Mouse (Mus musculus): ENCODE data around the gene Ppie. TPM values are rescaled to one million over a fixed set of nuclear protein-coding genes. Genes with fewer than 3 reads are reported as not detected.
"Not testable (repeated sequence)": the region's sequence is repeated elsewhere in the genome, so short reads cannot be mapped to it uniquely, and the experiment has no call there.

Ppie gene
- polyA plus RNA-seq, 1 experiment from 2014 or later: 107 TPM

DNA sequence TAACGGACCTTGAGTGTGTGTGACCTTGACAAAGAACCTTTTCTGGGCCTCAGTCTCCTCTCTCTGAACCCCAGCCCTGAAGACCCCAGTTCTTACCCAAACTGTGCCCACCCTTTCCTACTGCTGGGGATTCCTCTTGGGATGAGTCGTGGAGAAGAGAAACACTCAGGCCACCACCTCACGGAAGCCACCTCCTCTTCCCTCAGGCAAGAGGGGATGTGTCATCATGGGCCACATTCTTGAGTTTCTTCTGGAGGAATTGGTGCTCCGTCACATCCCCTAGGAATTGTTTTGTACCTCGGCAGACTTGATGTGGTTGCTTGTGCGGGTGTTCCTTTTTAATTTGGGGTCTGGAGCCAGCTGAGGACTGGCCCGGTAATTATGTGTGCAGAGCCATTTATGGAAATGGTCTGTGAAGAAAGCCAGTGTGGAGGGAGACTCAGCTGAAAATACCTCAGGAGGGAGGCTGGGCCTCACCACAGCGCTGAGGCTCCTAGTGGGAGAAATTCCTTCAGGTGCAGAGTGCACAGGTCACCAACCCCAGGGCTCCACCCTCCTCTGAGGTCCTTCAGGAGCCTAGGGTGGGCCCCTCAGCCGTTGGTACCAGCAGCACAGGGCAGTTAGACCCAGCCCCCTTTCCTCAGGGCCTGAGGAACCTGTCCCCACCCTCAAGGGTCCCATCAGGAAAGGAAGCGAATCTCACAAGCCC, 28.3 kb downstream of the Ppie start:
- ATAC-seq (ENCODE audit: borderline replicate concordance, extremely low read depth, low FRiP score, low TSS enrichment); H3K4me2 ChIP-seq; H3K9me3 ChIP-seq; H3K4me1 ChIP-seq; H3K9ac ChIP-seq; H3K36me3 ChIP-seq; H3K27ac ChIP-seq; H3K4me3 ChIP-seq: not testable (repeated sequence)
- 72% methylated on average over 10 of the region's 10 CpGs for whole genome bisulfite sequencing
- H3K27me3 ChIP-seq: peaks cover 22% of the 10 kb centered on the region

DNA sequence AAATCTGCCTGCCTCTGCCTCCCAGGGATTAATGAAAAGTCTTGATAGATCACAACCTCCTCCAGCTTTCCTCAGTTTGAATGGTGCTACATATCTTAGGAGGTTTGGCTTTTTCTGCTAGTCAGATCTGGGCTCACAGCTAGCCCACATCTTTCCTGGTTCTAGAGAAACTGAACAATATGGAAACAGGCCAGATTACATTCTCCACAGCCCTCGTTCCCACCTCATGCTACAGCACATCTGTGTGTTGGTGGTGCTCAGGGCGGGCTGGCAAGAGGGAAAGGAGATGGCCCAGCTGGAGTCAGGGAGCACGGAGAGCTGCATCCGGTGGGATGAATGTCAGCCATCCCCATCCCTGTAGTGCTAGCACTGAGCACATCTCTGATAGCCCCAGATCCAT, 29.0 kb downstream of the Ppie start:
- Histone ChIP-seq H3K27me3 (peaks cover 23% of the 10 kb centered on the region), H3K9ac (no peak overlapping the region), H3K9me3 (no peaks in the 10 kb centered on the region), H3K36me3 (no peaks in the 10 kb centered on the region), H3K4me1 (no peaks in the 10 kb centered on the region), H3K4me3 (no peak overlapping the region), H3K27ac (no peak overlapping the region), H3K4me2 (no peak overlapping the region)
- WGBS: 74% methylated on average over 4 of the region's 4 CpGs
- ATAC-seq (ENCODE audit: borderline replicate concordance, extremely low read depth, low FRiP score, low TSS enrichment): no peak

DNA sequence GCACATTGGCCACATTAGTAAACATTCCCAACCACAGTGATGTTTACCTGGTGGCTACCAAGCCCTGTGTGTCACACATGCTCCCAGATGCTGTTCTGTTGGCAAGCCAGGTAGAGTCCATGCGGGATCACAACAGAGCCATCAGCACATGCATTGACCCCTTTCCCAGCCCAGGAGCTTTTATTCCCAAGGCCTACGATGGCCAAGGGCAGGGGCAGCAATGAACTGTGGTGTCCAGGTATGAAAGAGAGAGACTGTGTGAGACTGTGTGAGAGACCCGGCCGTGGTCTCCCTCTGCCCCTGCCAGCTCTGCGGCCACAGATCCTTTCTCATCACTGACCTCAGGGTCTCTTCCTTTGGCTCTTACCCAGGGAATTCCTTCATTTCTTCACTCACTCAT, 31.7 kb downstream of the Ppie start:
- H3K4me1 ChIP-seq: peaks cover 10% of the 10 kb centered on the region
- peaks cover 48% of the 10 kb centered on the region for H3K27me3 ChIP-seq
- WGBS: 88% methylated on average over 5 of the region's 5 CpGs

DNA sequence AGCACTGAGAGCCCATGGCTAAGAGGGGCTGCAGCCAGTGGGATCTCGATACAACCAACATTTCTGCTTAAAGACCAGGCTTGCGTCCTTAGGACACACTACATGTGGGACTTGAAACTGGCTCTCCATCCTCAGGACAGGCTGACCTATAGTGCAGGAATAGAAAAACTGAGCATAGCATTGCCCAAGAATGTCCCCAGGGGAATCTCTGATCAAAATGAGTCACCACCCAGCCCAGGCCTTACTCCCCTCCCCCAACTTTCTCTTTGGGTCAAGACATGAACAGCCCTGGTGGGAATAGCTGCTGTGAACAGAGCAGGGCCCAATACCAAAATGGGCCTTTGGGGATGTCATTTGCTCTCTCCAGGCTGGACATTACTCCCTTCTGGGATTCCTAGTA, 32.9 kb downstream of the Ppie start:
- Histone ChIP-seq H3K27me3 (peaks cover 51% of the 10 kb centered on the region), H3K9me3 (no peaks in the 10 kb centered on the region), H3K36me3 (no peaks in the 10 kb centered on the region), H3K4me2 (no peak overlapping the region), H3K9ac (no peak overlapping the region), H3K4me1 (peaks cover 10% of the 10 kb centered on the region), H3K27ac (no peak overlapping the region), H3K4me3 (no peak overlapping the region)
- no peak for ATAC-seq (ENCODE audit: borderline replicate concordance, extremely low read depth, low FRiP score, low TSS enrichment)
- WGBS: 89% methylated on average over 2 of the region's 2 CpGs

More for the DNA sequence above, 31.7 kb downstream of the Ppie start:
- H3K4me3 ChIP-seq: no peak overlapping the region
- H3K9me3 ChIP-seq: no peaks in the 10 kb centered on the region
- no peak overlapping the region for H3K4me2 ChIP-seq
- no peak overlapping the region for H3K9ac ChIP-seq
- no peak overlapping the region for H3K27ac ChIP-seq
- no peak for ATAC-seq (ENCODE audit: borderline replicate concordance, extremely low read depth, low FRiP score, low TSS enrichment)
- no peaks in the 10 kb centered on the region for H3K36me3 ChIP-seq

DNA sequence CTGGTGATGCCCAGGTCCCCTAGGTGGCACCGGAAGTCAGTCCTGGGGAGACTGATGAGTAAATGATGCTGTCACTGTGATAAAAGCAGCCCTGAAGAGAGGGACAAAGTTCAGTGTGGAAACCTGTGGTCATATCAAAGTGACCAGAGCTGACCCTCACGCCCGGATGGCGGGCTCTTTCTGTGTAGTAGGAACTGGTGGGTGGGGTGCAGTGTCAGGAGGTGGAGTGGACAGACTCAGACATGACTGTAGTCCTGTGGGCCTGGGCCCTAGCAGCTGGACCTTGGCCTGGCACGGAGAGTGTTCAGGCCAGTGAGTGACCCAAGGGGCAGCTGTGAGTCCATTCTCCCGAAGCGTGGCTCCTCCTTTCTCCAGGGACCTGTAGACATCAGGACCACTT, 33.8 kb downstream of the Ppie start:
- not testable (repeated sequence) for H3K9me3 ChIP-seq; H3K9ac ChIP-seq; H3K27ac ChIP-seq; ATAC-seq (ENCODE audit: borderline replicate concordance, extremely low read depth, low FRiP score, low TSS enrichment); H3K4me3 ChIP-seq; H3K4me1 ChIP-seq; H3K36me3 ChIP-seq; H3K4me2 ChIP-seq
- H3K27me3 ChIP-seq: peaks cover 51% of the 10 kb centered on the region
- 70% methylated on average over 7 of the region's 7 CpGs for WGBS

DNA sequence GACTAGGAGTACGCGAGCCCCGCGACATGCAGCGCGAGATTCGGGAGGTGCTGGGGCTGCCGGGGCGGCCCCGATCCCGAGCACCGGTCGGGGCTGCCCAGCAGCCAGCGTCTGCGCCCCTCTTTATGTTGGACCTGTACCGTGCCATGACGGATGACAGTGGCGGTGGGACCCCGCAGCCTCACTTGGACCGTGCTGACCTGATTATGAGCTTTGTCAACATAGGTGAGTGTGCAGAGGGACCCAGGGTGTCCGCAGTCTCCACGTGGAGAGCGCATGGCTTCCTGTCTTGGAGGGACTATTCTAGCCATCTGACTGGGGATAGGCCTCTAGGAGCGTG, 34.3 kb downstream of the Ppie start:
- 16% methylated on average over 24 of the region's 24 CpGs for WGBS
- peaks cover 51% of the 10 kb centered on the region for H3K27me3 ChIP-seq
- H3K27ac ChIP-seq: no peak overlapping the region
- peak; percentile 37; the same call in 1 of the 2 replicates for ATAC-seq (ENCODE audit: borderline replicate concordance, extremely low read depth, low FRiP score, low TSS enrichment)
- H3K9ac ChIP-seq: no peak overlapping the region
- peak overlapping the region; percentile 26 for H3K4me3 ChIP-seq
- H3K9me3 ChIP-seq: no peaks in the 10 kb centered on the region
- peaks cover 10% of the 10 kb centered on the region for H3K4me1 ChIP-seq
- peak overlapping the region; percentile 53 for H3K4me2 ChIP-seq
- no peaks in the 10 kb centered on the region for H3K36me3 ChIP-seq

DNA sequence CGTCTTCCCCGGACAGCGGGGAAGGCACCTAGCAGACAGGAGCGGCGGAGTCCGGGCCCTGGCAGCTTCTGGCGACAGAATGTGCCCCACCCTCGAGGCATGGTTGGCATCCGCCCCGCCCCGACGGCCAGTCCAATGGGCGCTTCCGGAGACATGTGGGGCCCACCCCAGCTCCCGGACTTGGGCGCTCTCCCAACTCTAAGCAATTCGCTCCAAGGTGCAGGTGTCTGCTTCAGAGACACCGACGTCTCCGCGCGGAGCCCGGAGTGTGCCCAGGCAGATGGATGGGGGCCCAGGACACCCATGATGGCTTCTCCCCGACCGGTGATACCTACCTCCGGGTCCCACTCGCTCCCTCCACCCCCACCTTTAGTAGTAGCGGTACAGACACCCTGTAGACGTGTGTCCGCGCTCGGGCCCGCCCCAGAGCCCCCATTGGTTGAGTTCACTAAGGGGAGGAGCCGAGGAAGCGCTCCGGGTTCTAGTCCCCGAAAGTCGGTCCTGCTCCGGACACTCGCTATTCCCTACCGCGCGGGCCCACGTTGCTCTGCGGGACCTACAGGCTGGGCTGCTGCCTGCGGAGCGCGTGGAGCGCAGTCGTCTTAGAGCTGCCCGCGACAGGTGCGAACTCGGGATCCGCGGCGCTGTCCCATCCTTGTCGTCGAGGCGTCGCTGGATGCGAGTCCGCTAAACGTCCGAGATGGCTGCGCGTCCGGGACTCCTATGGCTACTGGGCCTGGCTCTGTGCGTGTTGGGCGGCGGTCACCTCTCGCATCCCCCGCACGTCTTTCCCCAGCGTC, 34.9 kb downstream of the Ppie start, which contains the start of gene Bmp8b:
Bmp8b (plus strand) TSS at position 515 of the 800 bp plus-strand sequence.
- Histone ChIP-seq H3K4me3 (peak within 1 kb of the TSS; percentile 26), H3K9ac (no peak within 1 kb of the TSS)

DNA sequence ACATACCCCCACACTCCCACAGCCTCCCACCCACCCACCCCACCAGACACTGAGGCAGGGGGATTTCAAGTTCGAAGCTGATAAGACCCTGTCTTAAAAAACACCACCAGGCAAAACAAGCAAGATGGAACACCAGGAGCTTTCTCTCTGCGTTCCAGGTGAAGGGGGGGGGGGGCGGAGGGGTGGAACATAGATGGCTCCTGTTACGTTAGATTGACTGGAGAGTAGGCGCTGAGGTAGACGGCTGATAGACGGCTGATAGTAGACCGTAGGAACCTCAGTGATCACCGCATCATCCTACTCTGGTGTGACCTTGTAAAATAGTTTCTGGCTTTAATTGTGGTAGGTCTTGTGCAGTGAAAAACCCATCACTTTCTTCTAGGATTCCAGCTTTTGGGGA, 45.9 kb downstream of the Ppie start:
- Histone ChIP-seq H3K4me3 (no peak overlapping the region), H3K27ac (peak overlapping the region; percentile 73; the same call in 1 of the 2 replicates), H3K36me3 (no peaks in the 10 kb centered on the region), H3K4me2 (peak overlapping the region; percentile 41; the same call in 1 of the 2 replicates), H3K27me3 (no peaks in the 10 kb centered on the region), H3K9ac (no peak overlapping the region), H3K9me3 (no peaks in the 10 kb centered on the region), H3K4me1 (no peaks in the 10 kb centered on the region)
- peak; percentile 67; the same call in 1 of the 2 replicates for ATAC-seq (ENCODE audit: borderline replicate concordance, extremely low read depth, low FRiP score, low TSS enrichment)
- 30% methylated on average over 9 of the region's 9 CpGs for WGBS

More for the DNA sequence above, 34.9 kb downstream of the Ppie start, which contains the start of gene Bmp8b:
- WGBS: 4% methylated on average over 75 of the region's 75 CpGs
- peak; percentile 62 for ATAC-seq (ENCODE audit: borderline replicate concordance, extremely low read depth, low FRiP score, low TSS enrichment)
- H3K27me3 ChIP-seq: peaks cover 51% of the 10 kb centered on the region
- H3K4me1 ChIP-seq: peaks cover 10% of the 10 kb centered on the region
- H3K27ac ChIP-seq: no peak within 1 kb of the TSS
- H3K9me3 ChIP-seq: no peaks in the 10 kb centered on the region
- H3K4me2 ChIP-seq: peak within 1 kb of the TSS; percentile 53
- no peaks in the 10 kb centered on the region for H3K36me3 ChIP-seq

DNA sequence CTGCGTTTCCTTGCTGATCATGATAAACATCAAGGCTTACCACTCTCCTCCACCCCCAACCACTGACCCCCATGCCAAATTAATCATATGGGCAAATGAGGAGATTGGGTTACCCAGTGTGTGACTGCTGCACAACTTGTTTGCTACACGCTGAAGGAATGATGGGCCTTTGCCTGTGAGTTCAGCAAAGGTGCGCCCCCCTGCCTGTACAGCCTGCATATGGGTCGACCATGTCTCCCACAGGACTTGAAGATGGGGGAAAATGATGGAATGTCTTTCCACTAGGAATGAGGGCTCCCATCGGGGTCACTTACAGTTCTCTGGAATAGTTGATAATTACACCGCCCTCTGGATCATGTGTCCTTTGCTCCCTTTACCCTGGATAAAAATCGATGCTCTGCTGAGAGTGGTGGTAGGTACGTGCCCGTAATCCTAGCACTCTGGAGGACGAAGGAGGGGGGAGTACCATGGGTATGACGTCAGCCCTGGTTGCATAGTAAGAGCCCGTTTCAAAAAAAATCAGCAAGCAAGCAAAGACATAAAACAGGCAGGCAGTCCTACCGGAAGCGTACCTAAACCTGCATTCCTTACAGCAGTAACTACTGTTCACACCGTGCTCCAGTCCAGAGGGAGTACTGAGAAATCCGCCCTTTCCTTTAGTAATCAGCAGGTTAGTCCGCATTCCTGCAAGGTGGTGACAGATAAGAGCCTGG, 46.5 kb downstream of the Ppie start:
- H3K4me3 ChIP-seq: 0 out of 2 replicates have a peak overlapping the region, but pooled peaks have one; percentile 10
- H3K4me2 ChIP-seq: peak overlapping the region; percentile 41
- peak overlapping the region; percentile 73 for H3K27ac ChIP-seq
- H3K9ac ChIP-seq: no peak overlapping the region
- no peaks in the 10 kb centered on the region for H3K27me3 ChIP-seq
- WGBS: 31% methylated on average over 17 of the region's 17 CpGs
- ATAC-seq (ENCODE audit: borderline replicate concordance, extremely low read depth, low FRiP score, low TSS enrichment): peak; percentile 87
- H3K4me1 ChIP-seq: no peaks in the 10 kb centered on the region
- no peaks in the 10 kb centered on the region for H3K9me3 ChIP-seq
- no peaks in the 10 kb centered on the region for H3K36me3 ChIP-seq

DNA sequence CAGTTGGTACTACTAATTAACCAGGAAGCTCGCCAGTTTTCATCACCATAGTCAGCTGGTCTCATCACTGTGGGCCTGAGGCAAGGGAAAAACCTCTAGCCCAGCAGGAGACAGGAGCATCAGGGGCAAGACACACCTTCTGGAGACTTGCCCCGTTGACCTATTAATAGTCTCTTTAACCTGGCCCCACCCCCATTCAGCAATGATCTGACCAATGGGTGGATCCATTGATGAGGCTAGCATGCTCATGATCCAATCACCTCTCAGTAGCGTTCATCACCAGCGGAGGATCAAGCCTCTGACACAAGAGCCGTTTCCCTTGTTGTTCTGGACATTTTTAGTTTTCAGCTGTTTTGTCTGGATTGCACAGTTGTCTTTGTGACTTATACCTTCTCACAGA, 47.1 kb downstream of the Ppie start:
- no peaks in the 10 kb centered on the region for H3K27me3 ChIP-seq
- H3K36me3 ChIP-seq: no peaks in the 10 kb centered on the region
- no peaks in the 10 kb centered on the region for H3K4me1 ChIP-seq
- H3K27ac ChIP-seq: peak overlapping the region; percentile 73; the same call in 1 of the 2 replicates
- 59% methylated on average over 5 of the region's 5 CpGs for WGBS
- no peak overlapping the region for H3K9ac ChIP-seq
- no peak overlapping the region for H3K4me2 ChIP-seq
- ATAC-seq (ENCODE audit: borderline replicate concordance, extremely low read depth, low FRiP score, low TSS enrichment): no peak
- no peaks in the 10 kb centered on the region for H3K9me3 ChIP-seq
- no peak overlapping the region for H3K4me3 ChIP-seq

DNA sequence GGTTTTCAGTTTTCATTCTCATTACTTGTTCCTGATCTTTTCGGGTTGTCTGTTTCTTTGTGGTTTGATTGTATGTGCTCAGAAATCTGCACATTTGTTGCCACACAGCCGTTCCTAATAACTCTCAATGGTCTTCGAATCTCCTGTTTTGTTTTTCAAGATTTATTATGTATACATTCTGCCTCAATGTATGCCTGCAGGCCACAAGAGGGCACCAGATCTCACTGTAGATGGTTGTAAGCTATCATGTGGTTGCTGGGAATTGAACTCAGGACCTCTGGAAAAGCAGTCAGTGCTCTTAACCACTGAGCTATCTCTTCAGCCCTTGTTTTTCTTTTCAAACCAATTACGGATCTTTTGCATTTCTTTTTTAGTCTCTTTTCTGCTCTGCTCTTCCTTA, 53.4 kb downstream of the Ppie start:
- Histone ChIP-seq H3K27me3 (0 out of 2 replicates have a peak, but pooled peaks cover 5% of the 10 kb centered on the region), H3K36me3 (no peaks in the 10 kb centered on the region), H3K4me2 (no peak overlapping the region), H3K27ac (no peak overlapping the region), H3K4me3 (no peak overlapping the region), H3K9me3 (no peaks in the 10 kb centered on the region), H3K9ac (no peak overlapping the region), H3K4me1 (no peaks in the 10 kb centered on the region)
- WGBS: 84% methylated on average over 4 of the region's 4 CpGs
- no peak for ATAC-seq (ENCODE audit: borderline replicate concordance, extremely low read depth, low FRiP score, low TSS enrichment)

All from lung, embryonic 15.5 days (tissue).